Mouse (Mus musculus) liver, embryonic 11.5 days (tissue): ENCODE results near the gene Lpar1. TPM values are rescaled to one million over a fixed set of nuclear protein-coding genes. Genes with fewer than 3 reads are reported as not detected.

ENCODE experiments used
- ATAC-seq: fragments of 200-750 bp; cut with Nextera tagmentation; replicated peaks from 2 replicates; pipeline ENCODE4 v1.8.0; 2017; ENCODE audit warnings: moderate number of reproducible peaks, mild to moderate bottlenecking, moderate TSS enrichment, moderate library complexity; ENCODE audit not compliant: low FRiP score
- DNase-seq: peaks from one replicate; pipeline ENCODE4 v3.0.0-alpha.2; 2017; ENCODE audit warnings: low spot score
- H3K27ac ChIP-seq: fragments of 300-500 bp; sonication (generic); 2 replicates; pipeline ENCODE4 v1.5.1; 2014; ENCODE audit warnings: mild to moderate bottlenecking, low read depth, low read length, control low read depth
- H3K27me3 ChIP-seq: fragments of 300-500 bp; sonication (generic); replicated peaks from 2 replicates; pipeline ENCODE4 v1.6.1; 2014; ENCODE audit warnings: low read length, mixed read lengths; ENCODE audit not compliant: control insufficient read depth, insufficient read depth
- H3K36me3 ChIP-seq: fragments of 300-500 bp; sonication (generic); 2 replicates; pipeline ENCODE4 v1.6.1; 2014; ENCODE audit warnings: mild to moderate bottlenecking, low read length, moderate library complexity, mixed read lengths; ENCODE audit not compliant: control insufficient read depth, insufficient read depth
- H3K4me1 ChIP-seq: fragments of 300-500 bp; sonication (generic); replicated peaks from 2 replicates; pipeline ENCODE4 v1.6.1; 2014; ENCODE audit warnings: low read length, mixed read lengths; ENCODE audit not compliant: control insufficient read depth, insufficient read depth
- H3K4me2 ChIP-seq: fragments of 300-500 bp; sonication (generic); 2 replicates; pipeline ENCODE4 v1.6.1; 2014; ENCODE audit warnings: mild to moderate bottlenecking, control low read depth, moderate library complexity
- H3K4me3 ChIP-seq: fragments of 300-500 bp; sonication (generic); 2 replicates; pipeline ENCODE4 v1.5.1; 2014; ENCODE audit warnings: low read depth, low read length, control low read depth
- H3K9ac ChIP-seq: fragments of 300-500 bp; sonication (generic); 2 replicates; pipeline ENCODE4 v1.6.1; 2014; ENCODE audit warnings: low read depth, low read length, control low read depth
- H3K9me3 ChIP-seq: fragments of 300-500 bp; sonication (generic); 2 replicates; pipeline ENCODE4 v1.6.1; 2016; ENCODE audit warnings: low read length, inconsistent platforms, mixed read lengths; ENCODE audit not compliant: control insufficient read depth
- WGBS: fragments of 180-500 bp; shearing (Covaris S2); extraction: QIAGEN DNeasy Blood & Tissue Kit; methylation state at CpG from one replicate; pipeline ENCODE4 v1.1.7; 2014; 5-methylcytosine and 5-hydroxymethylcytosine counted together
- polyA plus RNA-seq: library from polyadenylated mRNA; unstranded; fragments of >200 nt; fragmentation: Nextera tagmentation; extraction: Ambion mirVana; gene quantifications from 2 replicates; pipeline ENCODE4 v1.2.1, GENCODE M21; 2014

Gene Lpar1
- polyA plus RNA-seq, 1 experiment from 2014 or later, result 21.3 TPM

DNA sequence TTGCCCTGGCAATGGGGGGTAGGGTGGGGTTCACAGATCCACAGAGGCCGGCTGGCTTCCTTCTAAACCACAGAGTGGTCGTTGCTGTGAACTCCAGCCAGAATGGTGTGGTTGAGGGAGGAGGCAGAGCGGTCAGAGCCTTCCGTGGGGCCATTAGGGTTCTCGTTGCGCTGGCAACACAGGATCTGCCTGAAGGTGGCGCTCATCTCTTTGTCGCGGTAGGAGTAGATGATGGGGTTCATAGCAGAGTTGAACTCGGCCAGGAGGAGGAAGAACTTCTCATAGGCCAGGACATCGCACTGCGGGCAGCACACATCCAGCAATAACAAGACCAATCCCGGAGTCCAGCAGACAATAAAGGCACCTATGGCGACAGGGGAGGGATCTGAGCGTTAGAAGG lies 116.4 kb downstream of the Lpar1 start:
- 73% methylated on average over 15 of the region's 15 CpGs for WGBS
- no peak overlapping the region for H3K27ac ChIP-seq
- no peak for ATAC-seq

GRCm38 (mm10) chr4:58423276-58423930 lies 130.3 kb downstream of the Lpar1 start:
- 0 out of 2 replicates have a peak overlapping the region, but pooled peaks have one; percentile 14 for H3K4me2 ChIP-seq
- 32% methylated on average over 9 of the region's 9 CpGs for WGBS
- no peak for ATAC-seq
- H3K9ac ChIP-seq, result no peak overlapping the region
- no peak overlapping the region for H3K27ac ChIP-seq
- no peaks in the 10 kb centered on the region; the same call in 1 of the 2 replicates for H3K4me1 ChIP-seq
- no peaks in the 10 kb centered on the region for H3K36me3 ChIP-seq
- H3K27me3 ChIP-seq, result no peaks in the 10 kb centered on the region
- no peak overlapping the region for H3K4me3 ChIP-seq
- no peaks in the 10 kb centered on the region for H3K9me3 ChIP-seq
- DNase-seq, result no peak

More for the DNA sequence above, 116.4 kb downstream of the Lpar1 start:
- Histone ChIP-seq H3K4me1 (no peaks in the 10 kb centered on the region), H3K9ac (no peak overlapping the region), H3K36me3 (no peaks in the 10 kb centered on the region), H3K27me3 (no peaks in the 10 kb centered on the region), H3K4me2 (no peak overlapping the region), H3K9me3 (no peaks in the 10 kb centered on the region), H3K4me3 (no peak overlapping the region)
- no peak for DNase-seq

DNA sequence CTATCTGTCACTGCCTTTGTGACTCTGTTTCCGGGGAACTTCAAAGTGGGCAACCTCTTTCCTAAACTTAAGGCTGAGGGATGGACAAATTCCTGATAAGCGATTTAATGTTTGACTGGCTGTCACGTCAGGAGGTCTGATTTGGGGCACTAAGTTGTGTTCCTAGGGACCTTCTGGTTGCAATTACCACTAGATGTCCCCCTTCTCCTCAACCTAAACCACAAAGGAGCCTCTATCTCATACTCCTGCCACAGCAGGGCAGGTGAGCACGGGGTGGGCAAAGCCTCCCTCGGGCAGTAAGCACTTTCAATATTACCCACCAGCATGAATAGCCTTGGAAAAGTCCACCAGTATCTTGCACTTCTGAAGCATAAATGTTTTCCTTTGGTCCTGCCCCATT lies 134.5 kb downstream of the Lpar1 start:
- no peak for DNase-seq
- Histone ChIP-seq H3K9ac (no peak overlapping the region), H3K4me2 (no peak overlapping the region), H3K4me1 (no peaks in the 10 kb centered on the region; the same call in 1 of the 2 replicates), H3K9me3 (no peaks in the 10 kb centered on the region), H3K27ac (no peak overlapping the region), H3K27me3 (no peaks in the 10 kb centered on the region), H3K4me3 (no peak overlapping the region), H3K36me3 (no peaks in the 10 kb centered on the region)
- 25% methylated on average over 5 of the region's 5 CpGs for WGBS
- ATAC-seq, result no peak

DNA sequence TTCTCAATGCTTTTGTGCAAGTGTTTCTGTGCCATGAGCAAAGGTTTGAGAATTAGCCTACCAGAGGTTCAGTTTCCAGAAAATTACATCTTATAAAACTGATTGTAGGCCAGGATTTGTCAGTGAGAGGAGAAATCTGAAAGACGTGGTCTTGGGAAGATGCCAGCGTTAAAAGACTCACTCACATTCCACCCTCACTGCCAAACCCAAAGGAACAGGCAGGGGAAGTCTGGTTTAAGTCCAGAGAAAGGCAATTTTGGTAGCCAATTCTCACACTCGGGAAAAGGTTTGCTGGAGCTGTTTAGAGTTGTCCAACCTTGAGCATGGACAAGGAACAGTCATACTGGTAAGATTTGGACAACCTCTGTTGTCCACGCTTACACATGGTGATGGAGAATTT lies 136.4 kb downstream of the Lpar1 start:
- no peak overlapping the region for H3K4me3 ChIP-seq
- WGBS, result 73% methylated on average over 4 of the region's 4 CpGs
- no peak overlapping the region for H3K4me2 ChIP-seq
- no peak for ATAC-seq
- H3K9me3 ChIP-seq, result no peaks in the 10 kb centered on the region
- no peak for DNase-seq
- H3K36me3 ChIP-seq, result no peaks in the 10 kb centered on the region
- H3K9ac ChIP-seq, result no peak overlapping the region
- no peak overlapping the region for H3K27ac ChIP-seq
- H3K4me1 ChIP-seq, result no peaks in the 10 kb centered on the region; the same call in 1 of the 2 replicates
- no peaks in the 10 kb centered on the region for H3K27me3 ChIP-seq

GRCm38 (mm10) chr4:58415537-58415936 lies 138.2 kb downstream of the Lpar1 start:
- WGBS, result 87% methylated on average over 3 of the region's 3 CpGs
- Histone ChIP-seq H3K27me3 (no peaks in the 10 kb centered on the region), H3K4me1 (no peaks in the 10 kb centered on the region; the same call in 1 of the 2 replicates), H3K27ac (no peak overlapping the region), H3K9me3 (no peaks in the 10 kb centered on the region), H3K9ac (no peak overlapping the region), H3K4me3 (no peak overlapping the region), H3K36me3 (no peaks in the 10 kb centered on the region), H3K4me2 (no peak overlapping the region)
- ATAC-seq, result no peak
- DNase-seq, result no peak

- no peak for DNase-seq
- no peak overlapping the region for H3K4me3 ChIP-seq
- no peaks in the 10 kb centered on the region for H3K27me3 ChIP-seq
- no peaks in the 10 kb centered on the region; the same call in 1 of the 2 replicates for H3K4me1 ChIP-seq
- H3K9me3 ChIP-seq, result no peaks in the 10 kb centered on the region
- H3K4me2 ChIP-seq, result no peak overlapping the region
- no peak overlapping the region for H3K9ac ChIP-seq
- WGBS, result 73% methylated on average over 13 of the region's 13 CpGs
- no peak overlapping the region for H3K27ac ChIP-seq
- ATAC-seq, result no peak
- H3K36me3 ChIP-seq, result no peaks in the 10 kb centered on the region
Observed at GRCm38 (mm10) chr4:58413188-58414185, 140.2 kb downstream of the Lpar1 start.

- DNase-seq (no peak), ATAC-seq (no peak)
- H3K4me3 ChIP-seq, result no peak overlapping the region
- H3K4me2 ChIP-seq, result no peak overlapping the region
- H3K36me3 ChIP-seq, result no peaks in the 10 kb centered on the region
- no peak overlapping the region for H3K27ac ChIP-seq
- H3K9ac ChIP-seq, result no peak overlapping the region
- WGBS, result 78% methylated on average over 4 of the region's 4 CpGs
- no peaks in the 10 kb centered on the region for H3K4me1 ChIP-seq
- H3K27me3 ChIP-seq, result no peaks in the 10 kb centered on the region
- no peaks in the 10 kb centered on the region for H3K9me3 ChIP-seq
Observed at GRCm38 (mm10) chr4:58401973-58402501, 151.7 kb downstream of the Lpar1 start.

GRCm38 (mm10) chr4:58400861-58401341 lies 152.8 kb downstream of the Lpar1 start:
- no peaks in the 10 kb centered on the region for H3K9me3 ChIP-seq
- 90% methylated on average over 12 of the region's 12 CpGs for WGBS

More at GRCm38 (mm10) chr4:58400861-58401341, 152.8 kb downstream of the Lpar1 start:
- ATAC-seq (no peak), DNase-seq (no peak)
- Histone ChIP-seq H3K27me3 (no peaks in the 10 kb centered on the region), H3K27ac (no peak overlapping the region), H3K4me2 (no peak overlapping the region), H3K9ac (no peak overlapping the region), H3K4me3 (no peak overlapping the region), H3K4me1 (no peaks in the 10 kb centered on the region), H3K36me3 (no peaks in the 10 kb centered on the region)
